Mouse (Mus musculus) G1E (cell line): ENCODE measurements around the gene Tacstd2. TPM values are rescaled to one million over a fixed set of nuclear protein-coding genes. Genes with fewer than 3 reads are reported as not detected.
"Not testable (repeated sequence)": the region's sequence is repeated elsewhere in the genome, so short reads cannot be mapped to it uniquely, and the experiment has no call there.

Source experiments
- ATAC-seq: 2 replicates; pipeline ENCODE4 v1.8.0; 2016; ENCODE audit warnings: mild to moderate bottlenecking; ENCODE audit not compliant: insufficient number of reproducible peaks, poor library complexity, low FRiP score, severe bottlenecking; ENCODE audit errors: extremely low read depth
- DNase-seq: peaks from one replicate; pipeline ENCODE4 v3.0.0; 2012; ENCODE audit warnings: low spot score
- H3K27me3 ChIP-seq: 2 replicates; pipeline ENCODE4 v1.6.1; 2012; ENCODE audit warnings: mild to moderate bottlenecking, low read length, inconsistent platforms; ENCODE audit not compliant: insufficient read depth
- H3K36me3 ChIP-seq: replicated peaks from 2 replicates; pipeline ENCODE3; 2012; ENCODE audit warnings: mild to moderate bottlenecking, inconsistent platforms
- H3K4me1 ChIP-seq: 2 replicates; pipeline ENCODE4 v1.6.1; 2012; ENCODE audit warnings: low read depth, low read length, inconsistent platforms, mixed read lengths; ENCODE audit not compliant: insufficient read depth
- H3K4me3 ChIP-seq: 2 replicates; pipeline ENCODE4 v1.5.1; 2012; ENCODE audit warnings: low read depth, mild to moderate bottlenecking, inconsistent platforms, low read length, moderate library complexity, mixed read lengths
- H3K9me3 ChIP-seq: replicated peaks from 2 replicates; pipeline ENCODE4 v1.6.1; 2012; ENCODE audit warnings: inconsistent platforms
- CTCF ChIP-seq: IDR thresholded peaks from 2 replicates; pipeline ENCODE4 v1.5.1; 2012; ENCODE audit warnings: low read depth, low read length, inconsistent platforms, mixed read lengths
- GATA1 ChIP-seq: IDR thresholded peaks from 2 replicates; pipeline ENCODE4 v1.6.1; 2012; ENCODE audit warnings: borderline replicate concordance, low read length, inconsistent platforms, mixed read lengths
- GATA2 ChIP-seq: IDR thresholded peaks from 2 replicates; pipeline ENCODE4 v1.6.1; 2012; ENCODE audit warnings: low read depth, low read length, inconsistent platforms, borderline replicate concordance
- POLR2AphosphoS5 ChIP-seq: IDR thresholded peaks from 2 replicates; pipeline ENCODE4 v1.6.1; 2012; ENCODE audit warnings: low read depth, low read length, inconsistent platforms; ENCODE audit not compliant: insufficient replicate concordance
- TAL1 ChIP-seq: conservative IDR thresholded peaks from 2 replicates; pipeline ENCODE4 v1.6.1; 2012; ENCODE audit warnings: low read depth, low read length, inconsistent platforms, mixed read lengths
- polyA plus RNA-seq: library from polyadenylated mRNA; stranded (reverse); fragments of >175 nt; gene quantifications from 2 replicates; pipeline ENCODE4 v1.2.3, GENCODE M21; 2012
- total RNA-seq, 2 experiments: library from RNA; stranded (forward) in 1 of 2; stranded (reverse) in 1 of 2; fragments of 200-1000 nt in 1 of 2; fragments of >200 nt in 1 of 2; fragmentation: Nextera tagmentation in 1 of 2; gene quantifications; 2 replicates each; pipeline ENCODE4 v1.2.3; 2014 to 2017

The Tacstd2 gene
- total and polyA plus RNA-seq, 3 experiments = not detected

GRCm38 (mm10) chr6:67510752-67511151 is 24.8 kb downstream of the Tacstd2 start:
- no peak for DNase-seq
- no peak for ATAC-seq
- H3K4me1 ChIP-seq = no peaks in the 10 kb centered on the region
- no peaks in the 10 kb centered on the region for H3K36me3 ChIP-seq
- no peak overlapping the region for H3K4me3 ChIP-seq
- H3K9me3 ChIP-seq = no peaks in the 10 kb centered on the region
- no peaks in the 10 kb centered on the region for H3K27me3 ChIP-seq
- TF ChIP-seq GATA1 (no peak), POLR2AphosphoS5 (no peak), TAL1 (no peak), CTCF (no peak), GATA2 (no peak)

GRCm38 (mm10) chr6:67501938-67502337 is 33.7 kb downstream of the Tacstd2 start:
- H3K4me1 ChIP-seq, DNase-seq, H3K36me3 ChIP-seq, ATAC-seq, H3K27me3 ChIP-seq, H3K9me3 ChIP-seq, H3K4me3 ChIP-seq: not testable (repeated sequence)

- no peak for ATAC-seq
- Histone ChIP-seq H3K9me3 (no peaks in the 10 kb centered on the region), H3K4me1 (no peaks in the 10 kb centered on the region), H3K36me3 (no peaks in the 10 kb centered on the region), H3K27me3 (no peaks in the 10 kb centered on the region), H3K4me3 (no peak within 1 kb of the TSS)
- no peak for TF ChIP-seq CTCF
- no peak for TF ChIP-seq POLR2AphosphoS5
- DNase-seq = no peak
Observed at GRCm38 (mm10) chr6:67491755-67492154, 43.8 kb downstream of the Tacstd2 start, which contains the start of gene Il23r. Gene Il23r (minus strand): TSS chr6:67491855.

Other genes starting within 250 kb of the Tacstd2 start
- gene Il12rb2, start 159.6 kb downstream of the Tacstd2 start, total RNA-seq (2014; fragmentation: Nextera tagmentation) = 3.1 and 4.7 TPM in 2 replicates
- 0.27 and 0.29 TPM in 2 replicates for gene Il12rb2, start 159.6 kb downstream of the Tacstd2 start, total RNA-seq (2017)
- gene Il12rb2, start 159.6 kb downstream of the Tacstd2 start, polyA plus RNA-seq = 0.10 and 0.15 TPM in 2 replicates
- not detected in 2 replicates for gene Il23r, start 43.9 kb downstream of the Tacstd2 start, total RNA-seq (2014; fragmentation: Nextera tagmentation)
- gene Il23r, start 43.9 kb downstream of the Tacstd2 start, total RNA-seq (2017) = 0.05 TPM in 1 of 2 replicates, not detected in the other
- not detected in 2 replicates for gene Il23r, start 43.9 kb downstream of the Tacstd2 start, polyA plus RNA-seq